Mouse (Mus musculus) CH12F3 (cell line): ENCODE measurements around the gene Ate1.
"Not testable (repeated sequence)": the region's sequence is repeated elsewhere in the genome, so short reads cannot be mapped to it uniquely, and the experiment has no call there.

Experiments
- in situ Hi-C: fragments of 300-500 bp; cut with MboI; formaldehyde crosslinking; loops from 2 replicates; pipeline ENCODE4 v1.14.3; 2020; ENCODE audit warnings: low sequenced_read_pairs

Ate1 gene

GRCm38 (mm10) chr7:130419961-130420360 lies 100.2 kb downstream of the Ate1 start:
- in situ Hi-C loops = no loop called here

- in situ Hi-C loops = no loop called here
Observed at GRCm38 (mm10) chr7:130407622-130408021, 112.5 kb downstream of the Ate1 start.

GRCm38 (mm10) chr7:130403346-130403745 lies 116.8 kb downstream of the Ate1 start:
- in situ Hi-C loops = no loop called here

GRCm38 (mm10) chr7:130394697-130395096 lies 125.5 kb downstream of the Ate1 start:
- in situ Hi-C loops = no loop called here

GRCm38 (mm10) chr7:130390060-130390459 lies 130.1 kb downstream of the Ate1 start:
- in situ Hi-C loops = not testable (repeated sequence)

- in situ Hi-C loops = no loop called here
Observed at GRCm38 (mm10) chr7:130386308-130386707, 133.9 kb downstream of the Ate1 start.

- in situ Hi-C loops = no loop called here
Observed at GRCm38 (mm10) chr7:130385732-130386294, 134.4 kb downstream of the Ate1 start.

- in situ Hi-C loops = no loop called here
Observed at GRCm38 (mm10) chr7:130382126-130382525, 138.0 kb downstream of the Ate1 start.

- in situ Hi-C loops = no loop called here
Observed at GRCm38 (mm10) chr7:130381387-130381951, 138.7 kb downstream of the Ate1 start.

GRCm38 (mm10) chr7:130380769-130381355 lies 139.3 kb downstream of the Ate1 start:
- in situ Hi-C loops = no loop called here

- in situ Hi-C loops = no loop called here
Observed at GRCm38 (mm10) chr7:130380367-130380766, 139.8 kb downstream of the Ate1 start.

GRCm38 (mm10) chr7:130379886-130380285 lies 140.3 kb downstream of the Ate1 start:
- in situ Hi-C loops = no loop called here

GRCm38 (mm10) chr7:130378308-130378707 lies 141.9 kb downstream of the Ate1 start:
- in situ Hi-C loops = no loop called here

- in situ Hi-C loops = no loop called here
Observed at GRCm38 (mm10) chr7:130374311-130374710, 145.9 kb downstream of the Ate1 start.

GRCm38 (mm10) chr7:130368827-130369641 lies 151.1 kb downstream of the Ate1 start:
- in situ Hi-C loops = no loop called here

- in situ Hi-C loops = no loop called here
Observed at GRCm38 (mm10) chr7:130368036-130368826, 151.9 kb downstream of the Ate1 start.

- in situ Hi-C loops = no loop called here
Observed at GRCm38 (mm10) chr7:130367222-130368035, 152.7 kb downstream of the Ate1 start.

GRCm38 (mm10) chr7:130365711-130366110 lies 154.5 kb downstream of the Ate1 start:
- in situ Hi-C loops = no loop called here
